Mouse (Mus musculus) splenic B cell, adult 2 months (primary cell): Measurements from ENCODE around the gene Trappc3.

ENCODE experiments used
- DNase-seq: peaks from one replicate; pipeline ENCODE4 v3.0.0-alpha.2; 2011; ENCODE audit warnings: low read depth, low spot score
- H3K27me3 ChIP-seq: 2 replicates; pipeline ENCODE4 v1.6.1; 2012; ENCODE audit warnings: mild to moderate bottlenecking, low read length, moderate library complexity, mixed read lengths; ENCODE audit not compliant: control insufficient read depth, poor library complexity, insufficient read depth, severe bottlenecking
- H3K36me3 ChIP-seq: 2 replicates; pipeline ENCODE4 v1.6.1; 2012; ENCODE audit warnings: mild to moderate bottlenecking, low read length, moderate library complexity, mixed read lengths; ENCODE audit not compliant: control insufficient read depth, poor library complexity, insufficient read depth, severe bottlenecking

Trappc3 gene

DNA sequence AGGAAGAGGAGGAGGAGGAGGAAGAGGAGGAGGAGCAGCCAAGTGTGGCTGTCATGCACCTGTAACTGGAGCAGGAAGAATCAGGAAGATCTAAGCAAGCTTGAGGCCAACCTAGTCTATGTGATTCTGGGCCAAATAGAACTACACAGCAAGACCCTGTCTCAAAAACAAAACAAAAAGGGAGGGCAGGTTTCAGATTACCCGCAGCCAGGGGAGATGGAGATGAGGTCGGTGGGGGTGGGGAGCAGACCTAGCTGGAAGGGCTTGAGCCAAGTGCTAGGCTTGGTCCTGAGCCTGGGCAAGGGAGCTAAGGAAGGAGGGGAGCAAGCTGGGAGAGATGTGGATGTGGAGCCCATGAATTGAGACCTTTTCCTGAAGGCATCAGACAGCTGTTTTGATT is 44.7 kb downstream of the Trappc3 start:
- no peak for DNase-seq
- H3K27me3 ChIP-seq, result no peaks in the 10 kb centered on the region; the same call in 1 of the 2 replicates
- H3K36me3 ChIP-seq, result no peaks in the 10 kb centered on the region

DNA sequence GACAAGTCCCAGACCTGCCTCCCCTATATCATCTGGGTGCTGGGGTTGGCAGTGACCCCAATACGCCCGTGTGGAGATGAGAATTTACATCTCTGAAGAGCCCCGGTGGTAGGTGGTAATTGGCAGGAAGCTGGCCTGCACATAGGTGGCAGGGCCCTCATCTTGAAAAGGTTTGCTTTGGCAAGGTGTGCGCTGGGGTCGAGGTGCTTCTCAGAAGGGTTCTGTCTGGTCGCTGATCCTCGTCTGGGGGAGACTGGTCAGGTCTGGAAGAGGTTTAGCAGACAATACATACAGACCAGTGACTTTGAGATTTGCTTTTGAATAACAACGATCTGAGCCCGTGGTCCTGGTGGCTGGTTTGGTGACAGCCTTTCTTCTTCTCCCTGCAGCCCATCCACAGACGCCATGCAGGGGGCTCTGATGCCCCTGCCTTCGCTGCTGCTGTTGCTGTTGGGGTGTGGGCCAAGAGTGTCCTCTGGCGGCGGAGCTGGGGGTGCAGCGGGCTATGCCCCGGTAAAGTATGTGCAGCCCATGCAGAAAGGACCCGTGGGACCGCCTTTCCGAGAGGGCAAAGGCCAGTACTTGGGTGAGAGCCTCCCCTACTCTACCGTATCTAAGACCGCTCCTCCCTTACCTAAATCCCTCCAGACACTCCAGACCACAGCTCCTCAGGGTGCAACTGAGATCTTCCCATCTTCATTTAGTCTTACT is 47.2 kb downstream of the Trappc3 start:
- H3K36me3 ChIP-seq, result no peaks in the 10 kb centered on the region; the same call in none of the 2 replicates
- DNase-seq, result peak; percentile 46
- no peaks in the 10 kb centered on the region for H3K27me3 ChIP-seq

DNA sequence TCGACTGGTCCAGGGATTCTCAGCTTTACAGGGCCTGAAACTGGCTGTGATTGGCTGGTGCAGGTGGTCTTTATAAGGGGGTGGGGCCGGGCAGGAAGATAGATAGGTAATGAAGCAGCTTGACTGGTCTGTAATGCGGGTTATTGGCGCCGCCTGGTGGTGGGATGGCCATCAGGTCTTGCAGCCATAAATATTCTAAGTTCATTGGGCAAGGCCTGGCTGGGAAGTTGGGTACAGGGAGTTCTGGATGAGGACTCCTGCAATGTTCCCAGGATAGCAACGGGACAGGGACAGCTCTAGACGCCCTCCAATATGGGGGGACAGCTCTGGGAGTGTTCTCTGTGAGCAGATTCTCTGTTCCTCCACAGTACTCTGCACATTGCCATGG is 47.8 kb downstream of the Trappc3 start:
- H3K36me3 ChIP-seq, result no peaks in the 10 kb centered on the region; the same call in none of the 2 replicates
- no peaks in the 10 kb centered on the region for H3K27me3 ChIP-seq
- peak; percentile 84 for DNase-seq

DNA sequence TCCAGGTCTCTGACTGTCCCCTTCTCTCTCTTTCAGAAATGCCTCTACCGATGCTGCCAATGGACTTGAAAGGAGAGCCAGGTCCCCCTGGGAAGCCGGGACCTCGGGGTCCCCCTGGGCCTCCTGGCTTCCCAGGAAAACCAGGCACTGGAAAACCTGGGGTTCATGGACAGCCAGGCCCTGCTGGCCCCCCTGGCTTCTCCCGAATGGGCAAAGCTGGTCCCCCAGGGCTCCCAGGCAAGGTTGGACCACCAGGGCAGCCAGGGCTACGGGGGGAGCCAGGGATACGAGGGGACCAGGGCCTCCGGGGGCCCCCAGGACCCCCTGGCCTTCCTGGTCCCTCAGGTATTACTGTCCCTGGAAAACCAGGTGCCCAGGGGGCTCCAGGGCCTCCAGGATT is 48.2 kb downstream of the Trappc3 start:
- Histone ChIP-seq H3K27me3 (no peaks in the 10 kb centered on the region), H3K36me3 (no peaks in the 10 kb centered on the region; the same call in none of the 2 replicates)
- no peak for DNase-seq

DNA sequence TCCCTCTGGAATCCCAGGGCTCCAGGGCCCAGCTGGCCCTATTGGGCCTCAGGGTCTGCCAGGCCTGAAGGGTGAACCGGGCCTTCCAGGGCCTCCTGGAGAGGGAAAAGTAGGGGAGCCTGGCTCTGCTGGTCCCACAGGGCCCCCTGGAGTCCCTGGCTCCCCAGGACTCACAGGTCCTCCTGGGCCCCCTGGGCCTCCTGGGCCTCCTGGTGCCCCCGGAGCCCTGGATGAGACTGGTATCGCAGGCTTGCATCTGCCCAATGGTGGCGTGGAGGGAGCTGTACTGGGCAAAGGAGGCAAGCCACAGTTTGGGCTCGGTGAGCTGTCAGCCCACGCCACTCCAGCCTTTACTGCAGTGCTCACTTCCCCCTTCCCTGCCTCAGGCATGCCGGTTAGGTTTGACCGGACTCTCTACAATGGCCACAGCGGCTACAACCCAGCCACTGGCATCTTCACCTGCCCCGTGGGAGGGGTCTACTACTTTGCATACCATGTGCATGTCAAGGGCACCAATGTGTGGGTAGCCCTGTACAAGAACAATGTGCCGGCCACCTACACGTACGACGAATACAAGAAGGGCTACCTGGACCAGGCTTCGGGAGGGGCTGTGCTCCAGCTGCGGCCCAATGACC is 49.6 kb downstream of the Trappc3 start:
- no peak for DNase-seq
- no peaks in the 10 kb centered on the region; the same call in none of the 2 replicates for H3K36me3 ChIP-seq
- H3K27me3 ChIP-seq, result no peaks in the 10 kb centered on the region

DNA sequence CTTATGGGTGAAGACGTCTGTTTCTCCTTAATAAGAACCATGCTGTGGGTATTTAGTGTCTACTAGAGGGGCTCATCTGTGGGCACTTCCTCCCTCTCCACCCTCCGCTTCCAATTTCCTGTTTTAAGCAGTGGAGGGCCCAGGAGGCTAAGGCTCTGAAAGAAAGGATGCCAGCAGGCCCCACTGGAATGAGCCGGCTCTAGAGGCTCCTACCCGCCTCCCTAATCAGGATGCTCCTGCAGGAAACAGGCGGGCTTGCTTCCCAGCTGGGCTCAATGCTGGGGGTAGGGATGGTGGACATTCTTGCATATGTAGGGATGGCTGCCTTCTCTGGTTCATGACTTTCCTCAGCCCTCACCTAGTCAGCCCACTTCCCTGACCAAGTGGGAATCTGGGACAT is 51.1 kb downstream of the Trappc3 start:
- Histone ChIP-seq H3K27me3 (no peaks in the 10 kb centered on the region), H3K36me3 (no peaks in the 10 kb centered on the region; the same call in none of the 2 replicates)
- DNase-seq, result no peak

DNA sequence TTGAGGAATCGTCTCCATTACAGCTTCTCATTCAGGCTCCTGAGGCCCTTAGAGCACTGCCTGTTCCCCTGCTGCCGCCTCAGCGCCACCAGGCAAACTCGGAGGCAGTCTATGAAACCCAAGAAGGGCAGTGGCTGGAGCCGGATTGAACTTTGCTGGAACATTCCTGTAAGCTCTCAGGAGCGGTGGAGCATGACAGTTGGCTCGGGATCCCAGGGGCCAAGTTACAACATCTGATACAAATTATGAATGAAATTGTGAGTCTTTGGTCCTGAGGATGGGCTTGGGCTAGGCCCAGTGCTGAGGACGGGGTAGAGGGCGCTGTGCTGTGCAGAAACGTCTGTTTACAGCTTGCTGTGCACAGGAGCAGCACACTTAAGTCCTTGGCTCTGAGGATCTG is 52.3 kb downstream of the Trappc3 start:
- no peak for DNase-seq
- no peaks in the 10 kb centered on the region; the same call in none of the 2 replicates for H3K36me3 ChIP-seq

DNA sequence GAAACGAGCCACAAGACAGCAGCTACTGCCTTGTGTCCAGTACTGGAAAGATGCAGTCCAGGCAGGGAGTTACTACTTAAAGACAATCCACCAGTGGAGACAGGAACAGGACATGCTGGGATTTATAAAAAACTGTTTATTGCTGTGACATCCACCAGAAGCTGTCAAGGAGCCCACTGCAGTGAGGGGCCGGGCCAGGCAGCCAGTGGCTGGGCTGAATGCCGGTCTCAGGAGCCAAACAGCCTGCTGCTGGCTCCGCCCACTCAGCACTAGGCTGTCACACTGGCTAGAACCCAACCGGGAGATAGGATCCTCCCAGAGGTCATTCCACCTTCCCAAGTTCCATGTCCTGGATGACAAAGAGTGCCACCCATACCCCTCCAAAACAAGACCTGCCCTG is 53.8 kb downstream of the Trappc3 start:
- no peaks in the 10 kb centered on the region; the same call in none of the 2 replicates for H3K36me3 ChIP-seq
- DNase-seq, result no peak
- H3K27me3 ChIP-seq, result no peaks in the 10 kb centered on the region

More for the DNA sequence above, 52.3 kb downstream of the Trappc3 start:
- no peaks in the 10 kb centered on the region for H3K27me3 ChIP-seq

DNA sequence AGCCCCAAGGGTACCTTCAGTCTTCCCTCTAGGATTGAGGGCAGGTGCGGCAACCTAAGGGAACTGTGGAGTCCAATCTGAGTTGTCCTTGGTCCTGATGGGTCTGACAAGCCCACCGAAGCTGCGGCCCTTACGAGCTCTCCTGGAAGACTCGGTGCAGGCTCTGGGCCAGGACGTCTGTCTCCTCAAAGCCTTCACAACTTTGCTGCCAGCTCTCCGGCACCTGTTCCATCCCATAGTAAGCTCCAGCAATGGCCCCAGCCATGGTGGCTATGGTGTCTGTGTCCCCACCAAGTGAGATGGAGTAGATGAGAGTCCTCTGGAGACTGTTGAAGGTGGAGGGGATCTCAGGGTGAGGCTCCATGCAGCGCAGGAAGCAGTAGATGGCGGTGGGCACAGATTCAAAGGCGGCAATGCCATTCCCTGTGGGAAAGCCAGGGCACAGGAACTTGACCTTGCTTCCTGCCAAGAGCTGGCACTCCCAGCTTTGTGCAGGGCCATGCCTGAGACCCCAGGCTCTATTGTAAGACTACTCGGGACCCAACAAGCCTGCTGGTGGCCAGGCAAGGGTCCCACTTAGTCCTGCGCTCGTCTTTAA is 54.4 kb downstream of the Trappc3 start:
- DNase-seq, result no peak
- Histone ChIP-seq H3K27me3 (no peaks in the 10 kb centered on the region), H3K36me3 (no peaks in the 10 kb centered on the region; the same call in none of the 2 replicates)

DNA sequence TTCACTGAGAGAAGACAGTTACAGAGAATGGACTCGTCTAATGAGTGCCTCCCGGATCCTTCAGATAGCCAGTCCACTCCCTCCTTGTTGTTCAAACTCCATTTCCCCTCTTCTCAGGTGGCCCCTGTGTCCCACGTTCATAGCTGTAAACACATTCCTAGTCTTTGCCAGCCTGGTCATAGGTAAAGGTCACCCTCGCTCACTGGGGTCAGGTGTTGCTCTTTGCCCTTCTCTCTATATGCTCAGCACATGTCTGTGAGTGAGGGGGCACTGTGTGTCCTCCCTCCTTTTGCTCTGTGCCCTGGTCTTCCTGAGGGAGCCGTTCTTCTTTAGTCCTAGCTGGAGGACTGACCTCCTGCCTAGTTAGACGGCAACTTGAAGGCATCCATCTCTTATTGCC is 57.7 kb downstream of the Trappc3 start:
- Histone ChIP-seq H3K36me3 (no peaks in the 10 kb centered on the region), H3K27me3 (no peaks in the 10 kb centered on the region)
- no peak for DNase-seq

DNA sequence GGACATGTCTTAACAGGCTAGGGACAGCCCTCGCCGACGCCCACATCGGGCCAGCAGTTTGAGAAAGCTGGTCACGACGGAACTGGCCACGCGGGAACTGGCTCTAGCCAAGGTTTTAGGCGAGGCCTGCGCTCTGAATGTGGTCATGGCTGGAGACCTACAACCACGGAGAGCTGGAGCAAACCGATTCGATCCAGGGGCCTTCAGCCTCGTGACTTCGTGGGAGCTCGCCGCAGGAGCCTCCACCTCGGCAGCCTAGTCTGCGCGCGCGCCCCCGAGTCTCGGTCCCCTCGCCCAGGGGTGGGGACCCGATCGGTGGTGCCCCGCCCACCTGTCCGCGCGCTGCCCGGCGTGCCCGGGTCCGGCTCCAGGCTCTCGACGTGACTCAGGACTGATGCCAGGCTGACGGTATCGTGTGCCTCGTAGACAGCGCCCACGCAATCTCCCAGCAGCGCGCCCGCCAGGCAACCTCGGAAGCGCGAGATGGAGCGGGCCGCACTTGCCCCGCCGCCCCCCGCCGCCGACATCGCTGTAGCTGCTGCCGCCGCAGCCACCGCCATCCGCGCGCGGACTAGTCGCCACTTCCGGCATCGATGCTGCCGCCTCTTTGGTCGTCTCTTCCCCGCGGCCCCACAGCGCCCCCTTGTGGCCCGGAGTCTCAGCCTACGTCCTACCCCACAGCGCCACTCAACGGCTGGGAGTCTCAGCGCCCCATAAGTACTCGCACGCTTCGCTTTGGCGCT is 59.2 kb downstream of the Trappc3 start, which contains the start of gene Adprhl2:
TSS of gene Adprhl2 (minus strand) at position 593 of the 743 bp plus-strand sequence.
- Histone ChIP-seq H3K36me3 (no peaks in the 10 kb centered on the region), H3K27me3 (no peaks in the 10 kb centered on the region)
- peak; percentile 98 for DNase-seq

DNA sequence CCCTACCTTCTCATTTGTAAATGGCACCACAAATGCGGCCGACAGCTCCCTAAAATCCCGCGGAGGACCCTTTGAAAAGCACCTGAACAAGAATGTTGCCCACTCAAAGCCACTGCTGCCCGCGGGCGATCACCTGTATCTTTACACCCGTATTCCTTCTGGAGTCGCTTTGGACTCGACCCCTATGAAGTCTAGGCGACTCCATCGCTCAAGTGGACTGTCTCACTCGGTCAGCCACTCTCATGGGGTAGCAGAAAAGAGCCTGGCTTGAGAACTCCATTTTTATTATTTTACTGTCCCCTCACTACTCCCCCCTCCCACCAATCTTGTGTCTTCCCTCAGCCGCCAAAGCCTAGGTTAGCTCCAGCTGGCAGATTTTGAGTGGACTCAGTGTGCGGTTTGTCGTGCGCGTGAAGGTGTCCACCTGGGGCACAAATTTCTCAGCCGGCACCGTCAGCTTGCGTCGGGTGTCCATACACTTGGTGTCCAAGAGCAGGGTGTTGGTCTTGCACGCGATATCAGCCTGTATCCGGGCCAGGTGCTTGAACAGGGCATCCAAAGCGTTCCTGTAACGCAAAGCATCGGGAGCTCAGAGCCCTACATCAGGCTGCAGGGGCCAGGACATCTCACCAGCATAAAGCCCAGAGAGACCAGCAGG is 59.9 kb downstream of the Trappc3 start:
- DNase-seq, result no peak
- H3K36me3 ChIP-seq, result no peaks in the 10 kb centered on the region
- H3K27me3 ChIP-seq, result no peaks in the 10 kb centered on the region

DNA sequence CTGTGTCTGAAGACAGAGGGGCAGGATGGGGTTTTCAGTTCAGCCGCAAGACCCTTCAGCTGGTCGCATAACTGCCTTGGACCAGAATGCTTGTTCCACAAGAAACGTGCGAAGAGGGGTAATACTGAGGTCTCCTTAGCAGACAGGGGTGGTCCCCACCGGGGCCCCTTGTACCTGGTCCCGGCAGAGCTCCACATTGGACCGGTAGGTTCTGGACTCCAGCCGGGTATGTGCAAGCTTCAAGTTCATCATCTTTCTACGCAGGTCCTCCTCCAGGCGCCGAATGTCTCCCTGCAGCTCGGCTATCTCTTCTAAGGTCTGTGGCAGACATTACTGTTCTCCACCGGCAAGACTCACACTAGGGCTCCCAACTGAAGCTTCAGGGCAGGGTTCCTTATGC is 60.5 kb downstream of the Trappc3 start:
- Histone ChIP-seq H3K36me3 (no peaks in the 10 kb centered on the region), H3K27me3 (no peaks in the 10 kb centered on the region)
- DNase-seq, result no peak

DNA sequence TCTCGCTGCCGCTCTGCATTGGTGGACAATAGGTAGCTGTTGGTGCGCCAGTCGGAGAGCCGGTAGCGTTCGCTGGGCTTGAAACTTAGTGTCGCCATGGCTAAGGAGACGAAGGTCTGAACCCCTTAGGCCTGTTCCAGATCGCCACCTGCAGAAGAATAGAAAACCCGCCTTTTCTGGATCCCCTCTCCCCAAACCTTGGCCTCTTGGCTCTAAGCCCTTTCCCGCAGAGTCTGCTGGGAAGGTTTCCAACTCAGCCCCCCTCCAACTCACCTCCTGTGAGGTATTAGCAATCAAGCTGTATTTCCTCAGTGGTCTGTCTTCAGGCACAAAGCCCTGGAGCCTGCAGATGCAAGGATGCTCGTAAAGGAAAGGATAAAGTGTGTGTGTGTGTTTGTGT is 62.7 kb downstream of the Trappc3 start:
- H3K36me3 ChIP-seq, result no peaks in the 10 kb centered on the region
- H3K27me3 ChIP-seq, result no peaks in the 10 kb centered on the region
- no peak for DNase-seq
